Comparison of ENCODE assay signal across 11 mouse cellular contexts in genomic region chr8:123747772-123748171, GRCm38 (mm10). TPM values are rescaled to one million over a fixed set of nuclear protein-coding genes. Genes with fewer than 3 reads are reported as not detected.
DNase-seq lines count a peak whose midpoint lies in the region; ATAC-seq and TF ChIP-seq lines count a peak whose summit lies in the region.
"Had no signal": no experiment of that assay in that cellular context is flagged by ENCODE, and none has a peak within 500 bp of the region (broad histone marks: within the 10 kb centered on the region; RNA-seq: fewer than 3 reads in every experiment).

No protein-coding gene starts in this region.

- H3K9me3 ChIP-seq in hindbrain, postnatal 0 days (ENCODE audit: low read length) = no peaks in the 10 kb centered on the region
- no peaks in the 10 kb centered on the region for H3K9me3 ChIP-seq in hindbrain, embryonic 13.5 days
- H3K9me3 ChIP-seq in embryonic facial prominence, embryonic 14.5 days (ENCODE audit: control insufficient read depth, low read length) = no peaks in the 10 kb centered on the region
- H3K9me3 ChIP-seq in limb, embryonic 14.5 days (ENCODE audit: control insufficient read depth, low read length) = no peaks in the 10 kb centered on the region
- H3K9me3 ChIP-seq: forebrain, embryonic 12.5 days; kidney, embryonic 15.5 days had no signal

- ATAC-seq in hindbrain, postnatal 0 days = 0 out of 2 replicates have a peak, but pooled peaks have one; percentile 43
- ATAC-seq in hindbrain, embryonic 13.5 days (ENCODE audit: low FRiP score) = no peak
- ATAC-seq in embryonic facial prominence, embryonic 14.5 days (ENCODE audit: low read depth) = no peak
- ATAC-seq in limb, embryonic 14.5 days (ENCODE audit: low FRiP score, low read depth) = no peak
- ATAC-seq in frontal cortex, adult (ENCODE audit: low TSS enrichment) = no peak

- H3K36me3 ChIP-seq in hindbrain, postnatal 0 days (ENCODE audit: insufficient read depth, low read length) = no peaks in the 10 kb centered on the region
- no peaks in the 10 kb centered on the region for H3K36me3 ChIP-seq in hindbrain, embryonic 13.5 days
- H3K36me3 ChIP-seq in embryonic facial prominence, embryonic 14.5 days (ENCODE audit: control insufficient read depth, insufficient read depth, low read length) = no peaks in the 10 kb centered on the region
- H3K36me3 ChIP-seq in limb, embryonic 14.5 days (ENCODE audit: control insufficient read depth, insufficient read depth, low read length) = no peaks in the 10 kb centered on the region
- H3K36me3 ChIP-seq: forebrain, embryonic 12.5 days; kidney, embryonic 15.5 days had no signal

- WGBS in hindbrain, postnatal 0 days = 27% methylated on average over 5 of the region's 5 CpGs
- WGBS in hindbrain, embryonic 13.5 days = 57% methylated on average over 5 of the region's 5 CpGs
- 44% methylated on average over 5 of the region's 5 CpGs for WGBS in embryonic facial prominence, embryonic 14.5 days
- WGBS in limb, embryonic 14.5 days = 39% methylated on average over 5 of the region's 5 CpGs

- peak; percentile 36 for DNase-seq in adrenal gland, postnatal 14 days
- DNase-seq in adrenal gland, postnatal 4 days (ENCODE audit: low spot score in 2 of 2) = no peak
- DNase-seq in hindbrain, postnatal 0 days (ENCODE audit: low spot score) = peak; percentile 75
- DNase-seq in embryonic facial prominence, embryonic 14.5 days (ENCODE audit: low spot score) = peak; percentile 80
- peak; percentile 50 for DNase-seq in limb, embryonic 14.5 days (ENCODE audit: low spot score)
- no peak for DNase-seq in spleen, adult 18-20 months

- TF ChIP-seq POLR2A in limb, embryonic 14.5 days (IDR thresholded peaks at IDR 0.05; ENCODE audit: borderline replicate concordance, extremely low read depth, insufficient read depth, insufficient read length) = no peak

- no peaks in the 10 kb centered on the region for H3K27me3 ChIP-seq in hindbrain, postnatal 0 days (ENCODE audit: insufficient read depth, low read length)
- H3K27me3 ChIP-seq in hindbrain, embryonic 13.5 days = no peaks in the 10 kb centered on the region
- no peaks in the 10 kb centered on the region for H3K27me3 ChIP-seq in embryonic facial prominence, embryonic 14.5 days (replicated peaks; ENCODE audit: control insufficient read depth, insufficient read depth, low read length)
- H3K27me3 ChIP-seq in limb, embryonic 14.5 days (ENCODE audit: control insufficient read depth, insufficient read depth, low read length) = no peaks in the 10 kb centered on the region
- H3K27me3 ChIP-seq: forebrain, embryonic 12.5 days had no signal

- H3K9ac ChIP-seq in hindbrain, postnatal 0 days (replicated peaks; ENCODE audit: low read length) = no peak overlapping the region
- no peak overlapping the region for H3K9ac ChIP-seq in hindbrain, embryonic 13.5 days
- H3K9ac ChIP-seq in embryonic facial prominence, embryonic 14.5 days (ENCODE audit: low read depth, low read length) = no peak overlapping the region
- no peak overlapping the region for H3K9ac ChIP-seq in limb, embryonic 14.5 days (ENCODE audit: low read depth, low read length, severe bottlenecking)
- H3K9ac ChIP-seq: forebrain, embryonic 12.5 days; kidney, embryonic 15.5 days had no signal

- H3K4me2 ChIP-seq in hindbrain, postnatal 0 days (ENCODE audit: low read depth, low read length) = no peak overlapping the region
- no peak overlapping the region for H3K4me2 ChIP-seq in hindbrain, embryonic 13.5 days
- H3K4me2 ChIP-seq in embryonic facial prominence, embryonic 14.5 days (ENCODE audit: low read depth, low read length) = no peak overlapping the region
- no peak overlapping the region for H3K4me2 ChIP-seq in limb, embryonic 14.5 days (replicated peaks; ENCODE audit: low read depth, low read length, severe bottlenecking)
- H3K4me2 ChIP-seq: forebrain, embryonic 12.5 days; kidney, embryonic 15.5 days had no signal

- no peak for TF ChIP-seq CTCF in hindbrain, postnatal 0 days (IDR thresholded peaks at IDR 0.05; ENCODE audit: low read depth)

- H3K4me3 ChIP-seq in hindbrain, postnatal 0 days (ENCODE audit: low read length) = no peak overlapping the region
- no peak overlapping the region for H3K4me3 ChIP-seq in hindbrain, embryonic 13.5 days
- H3K4me3 ChIP-seq in embryonic facial prominence, embryonic 14.5 days (ENCODE audit: low read depth, low read length) = no peak overlapping the region
- no peak overlapping the region for H3K4me3 ChIP-seq in limb, embryonic 14.5 days (replicated peaks; ENCODE audit: low read length)
- H3K4me3 ChIP-seq: forebrain, embryonic 12.5 days; kidney, embryonic 15.5 days; left cerebral cortex, adult 2 months had no signal

- peak overlapping the region; percentile 45; the same call in 1 of the 2 replicates for H3K27ac ChIP-seq in hindbrain, postnatal 0 days
- no peak overlapping the region for H3K27ac ChIP-seq in hindbrain, embryonic 13.5 days
- peak overlapping the region; percentile 39 for H3K27ac ChIP-seq in embryonic facial prominence, embryonic 14.5 days (replicated peaks; ENCODE audit: low read depth, low read length)
- H3K27ac ChIP-seq in limb, embryonic 14.5 days (replicated peaks; ENCODE audit: low read depth, low read length) = peak overlapping the region; percentile 0; the same call in 1 of the 2 replicates
- H3K27ac ChIP-seq: forebrain, embryonic 12.5 days; kidney, embryonic 15.5 days; left cerebral cortex, adult 2 months had no signal

- H3K4me1 ChIP-seq in hindbrain, postnatal 0 days (ENCODE audit: insufficient read depth, low read length) = peaks cover 6% of the 10 kb centered on the region; the same call in 1 of the 2 replicates
- peaks cover 5% of the 10 kb centered on the region for H3K4me1 ChIP-seq in hindbrain, embryonic 13.5 days (replicated peaks)
- peaks cover 4% of the 10 kb centered on the region for H3K4me1 ChIP-seq in embryonic facial prominence, embryonic 14.5 days (ENCODE audit: control insufficient read depth, insufficient read depth, low read length)
- H3K4me1 ChIP-seq in limb, embryonic 14.5 days (ENCODE audit: control insufficient read depth, insufficient read depth, low read length) = peaks cover 1% of the 10 kb centered on the region

RNA-seq across cellular contexts. Expression of gene Rab4a, which starts 58.0 kb away (rescaled TPM):
- total RNA-seq in adrenal gland, postnatal 14 days (2021) = 18.9 and 20.0 TPM in 2 replicates
- total RNA-seq in adrenal gland, postnatal 4 days (2021) = 10 to 100 TPM; 29.5 to 30.9 TPM
- 46.3 and 58.3 TPM in 2 replicates for total RNA-seq in hindbrain, postnatal 0 days (2014; rRNA removed)
- polyA plus RNA-seq in hindbrain, postnatal 0 days (2015; fragmentation: Nextera tagmentation; extraction: Ambion mirVana) = 94.7 and 96.8 TPM in 2 replicates
- polyA plus RNA-seq in hindbrain, embryonic 13.5 days (2015; fragmentation: Nextera tagmentation; extraction: Ambion mirVana) = 73.9 and 74.8 TPM in 2 replicates
- 46.6 and 46.8 TPM in 2 replicates for polyA plus RNA-seq in embryonic facial prominence, embryonic 14.5 days (2014; fragmentation: Nextera tagmentation; extraction: Ambion mirVana)
- 29.4 and 29.5 TPM in 2 replicates for polyA plus RNA-seq in limb, embryonic 14.5 days (2012; rRNA removed)
- 45.1 and 45.5 TPM in 2 replicates for polyA plus RNA-seq in limb, embryonic 14.5 days (2014; fragmentation: Nextera tagmentation; extraction: Ambion mirVana)

Comparison
In these comparisons a context has a peak if more than half of its experiments do, and no peak if none do; other contexts are left out.
1. DNase-seq: peak in adrenal gland, postnatal 14 days (single experiment), hindbrain, postnatal 0 days (single experiment), embryonic facial prominence, embryonic 14.5 days (single experiment) and limb, embryonic 14.5 days (single experiment); none in adrenal gland, postnatal 4 days (0 of 2) and spleen, adult 18-20 months (0 of 2).